Mouse (Mus musculus) liver, embryonic 16.5 days (tissue): ENCODE data around the gene Plxnc1. TPM values are rescaled to one million over a fixed set of nuclear protein-coding genes. Genes with fewer than 3 reads are reported as not detected.
A peak's percentile ranks its signal among the peaks of the same experiment; 100 is the strongest.

ENCODE experiments used
- ATAC-seq: fragments of 200-750 bp; cut with Nextera tagmentation; 2 replicates; pipeline ENCODE4 v1.8.0; 2017; ENCODE audit warnings: low read depth, mild to moderate bottlenecking, moderate number of reproducible peaks, moderate library complexity
- H3K27ac ChIP-seq: fragments of 300-500 bp; sonication (generic); 2 replicates; pipeline ENCODE4 v1.5.1; 2014; ENCODE audit warnings: mild to moderate bottlenecking, low read length
- H3K27me3 ChIP-seq: fragments of 300-500 bp; sonication (generic); 2 replicates; pipeline ENCODE4 v1.6.1; 2014; ENCODE audit warnings: low read depth, low read length, mixed read lengths; ENCODE audit not compliant: control insufficient read depth, insufficient read depth
- H3K36me3 ChIP-seq: fragments of 300-500 bp; sonication (generic); 2 replicates; pipeline ENCODE4 v1.6.1; 2014; ENCODE audit warnings: mild to moderate bottlenecking; ENCODE audit not compliant: control insufficient read depth, insufficient read depth
- H3K4me1 ChIP-seq: fragments of 300-500 bp; sonication (generic); 2 replicates; pipeline ENCODE4 v1.6.1; 2014; ENCODE audit warnings: low read depth, low read length, mixed read lengths; ENCODE audit not compliant: control insufficient read depth
- H3K4me2 ChIP-seq: fragments of 300-500 bp; sonication (generic); 2 replicates; pipeline ENCODE4 v1.6.1; 2014; ENCODE audit warnings: low read depth, low read length, mixed read lengths
- H3K4me3 ChIP-seq: fragments of 300-500 bp; sonication (generic); 2 replicates; pipeline ENCODE4 v1.5.1; 2014; ENCODE audit warnings: low read depth, mild to moderate bottlenecking, low read length
- H3K9ac ChIP-seq: fragments of 300-500 bp; sonication (generic); 2 replicates; pipeline ENCODE4 v1.6.1; 2014; ENCODE audit warnings: low read depth, low read length
- H3K9me3 ChIP-seq: fragments of 300-500 bp; sonication (generic); replicated peaks from 2 replicates; pipeline ENCODE4 v1.6.1; 2016; ENCODE audit warnings: low read length; ENCODE audit not compliant: control insufficient read depth
- WGBS: fragments of 180-500 bp; shearing (Covaris S2); extraction: QIAGEN DNeasy Blood & Tissue Kit; methylation state at CpG from one replicate; pipeline ENCODE4 v1.1.7; 2014; ENCODE audit not compliant: insufficient replicate concordance; 5-methylcytosine and 5-hydroxymethylcytosine counted together
- polyA plus RNA-seq: library from polyadenylated mRNA; unstranded; fragments of >200 nt; fragmentation: Nextera tagmentation; extraction: Ambion mirVana; gene quantifications from 2 replicates; pipeline ENCODE4 v1.2.1, GENCODE M21; 2015

Gene Plxnc1
- polyA plus RNA-seq, 1 experiment from 2014 or later = 1.5 TPM

GRCm38 (mm10) chr10:94860870-94861269 is 83.8 kb downstream of the Plxnc1 start:
- H3K36me3 ChIP-seq = no peaks in the 10 kb centered on the region
- no peak overlapping the region for H3K27ac ChIP-seq
- 90% methylated on average over 4 of the region's 4 CpGs for WGBS
- ATAC-seq = no peak
- no peaks in the 10 kb centered on the region for H3K9me3 ChIP-seq
- H3K9ac ChIP-seq = no peak overlapping the region
- H3K4me3 ChIP-seq = no peak overlapping the region
- peaks cover 11% of the 10 kb centered on the region for H3K4me1 ChIP-seq
- H3K27me3 ChIP-seq = no peaks in the 10 kb centered on the region
- H3K4me2 ChIP-seq = no peak overlapping the region

- Histone ChIP-seq H3K36me3 (no peaks in the 10 kb centered on the region), H3K27ac (0 out of 2 replicates have a peak overlapping the region, but pooled peaks have one; percentile 21), H3K27me3 (no peaks in the 10 kb centered on the region), H3K4me3 (no peak overlapping the region), H3K9me3 (no peaks in the 10 kb centered on the region), H3K4me2 (no peak overlapping the region), H3K4me1 (peaks cover 11% of the 10 kb centered on the region), H3K9ac (no peak overlapping the region)
- WGBS = 22% methylated on average over 6 of the region's 6 CpGs
- peak; percentile 83 for ATAC-seq
Observed at GRCm38 (mm10) chr10:94858277-94859033, 86.2 kb downstream of the Plxnc1 start.

- no peak overlapping the region for H3K4me2 ChIP-seq
- no peak overlapping the region for H3K9ac ChIP-seq
- WGBS = 50% methylated on average over 4 of the region's 4 CpGs
- no peaks in the 10 kb centered on the region for H3K36me3 ChIP-seq
- no peaks in the 10 kb centered on the region for H3K27me3 ChIP-seq
- H3K27ac ChIP-seq = no peak overlapping the region
- no peak for ATAC-seq
- no peak overlapping the region for H3K4me3 ChIP-seq
- no peaks in the 10 kb centered on the region for H3K4me1 ChIP-seq
- no peaks in the 10 kb centered on the region for H3K9me3 ChIP-seq
Observed at GRCm38 (mm10) chr10:94850565-94850964, 94.1 kb downstream of the Plxnc1 start.

- no peak overlapping the region for H3K27ac ChIP-seq
- ATAC-seq = no peak
- 73% methylated on average over 9 of the region's 9 CpGs for WGBS
Observed at GRCm38 (mm10) chr10:94849930-94850329, 94.7 kb downstream of the Plxnc1 start.

GRCm38 (mm10) chr10:94849360-94849759 is 95.3 kb downstream of the Plxnc1 start:
- Histone ChIP-seq H3K4me1 (no peaks in the 10 kb centered on the region), H3K9me3 (no peaks in the 10 kb centered on the region), H3K9ac (no peak overlapping the region), H3K27me3 (no peaks in the 10 kb centered on the region), H3K27ac (no peak overlapping the region), H3K4me3 (no peak overlapping the region), H3K4me2 (no peak overlapping the region), H3K36me3 (no peaks in the 10 kb centered on the region)
- 62% methylated on average over 4 of the region's 4 CpGs for WGBS
- ATAC-seq = no peak

More at GRCm38 (mm10) chr10:94849930-94850329, 94.7 kb downstream of the Plxnc1 start:
- no peaks in the 10 kb centered on the region for H3K9me3 ChIP-seq
- H3K4me1 ChIP-seq = no peaks in the 10 kb centered on the region
- no peak overlapping the region for H3K9ac ChIP-seq
- H3K36me3 ChIP-seq = no peaks in the 10 kb centered on the region
- no peaks in the 10 kb centered on the region for H3K27me3 ChIP-seq
- H3K4me2 ChIP-seq = no peak overlapping the region
- no peak overlapping the region for H3K4me3 ChIP-seq

- H3K9me3 ChIP-seq = no peaks in the 10 kb centered on the region
- no peaks in the 10 kb centered on the region for H3K4me1 ChIP-seq
- ATAC-seq = no peak
- no peak overlapping the region for H3K9ac ChIP-seq
- H3K36me3 ChIP-seq = no peaks in the 10 kb centered on the region
- H3K4me2 ChIP-seq = no peak overlapping the region
- WGBS = 69% methylated on average over 6 of the region's 6 CpGs
- H3K27ac ChIP-seq = no peak overlapping the region
- no peak overlapping the region for H3K4me3 ChIP-seq
- no peaks in the 10 kb centered on the region for H3K27me3 ChIP-seq
Observed at GRCm38 (mm10) chr10:94848344-94848743, 96.3 kb downstream of the Plxnc1 start.

GRCm38 (mm10) chr10:94846501-94847105 is 98.0 kb downstream of the Plxnc1 start:
- no peak overlapping the region for H3K4me2 ChIP-seq
- ATAC-seq = no peak
- no peaks in the 10 kb centered on the region for H3K4me1 ChIP-seq
- no peaks in the 10 kb centered on the region for H3K36me3 ChIP-seq
- H3K27me3 ChIP-seq = no peaks in the 10 kb centered on the region
- H3K9ac ChIP-seq = no peak overlapping the region
- H3K27ac ChIP-seq = no peak overlapping the region
- WGBS = 61% methylated on average over 8 of the region's 8 CpGs
- H3K4me3 ChIP-seq = no peak overlapping the region
- H3K9me3 ChIP-seq = no peaks in the 10 kb centered on the region

- no peak overlapping the region for H3K4me3 ChIP-seq
- no peak for ATAC-seq
- no peaks in the 10 kb centered on the region for H3K4me1 ChIP-seq
- H3K4me2 ChIP-seq = no peak overlapping the region
- H3K27ac ChIP-seq = 0 out of 2 replicates have a peak overlapping the region, but pooled peaks have one; percentile 12
- H3K9ac ChIP-seq = no peak overlapping the region
- WGBS = 56% methylated on average over 6 of the region's 6 CpGs
- no peaks in the 10 kb centered on the region for H3K9me3 ChIP-seq
- H3K27me3 ChIP-seq = no peaks in the 10 kb centered on the region
- no peaks in the 10 kb centered on the region for H3K36me3 ChIP-seq
Observed at GRCm38 (mm10) chr10:94844692-94845091, 99.9 kb downstream of the Plxnc1 start.

GRCm38 (mm10) chr10:94835874-94836273 is 108.8 kb downstream of the Plxnc1 start:
- Histone ChIP-seq H3K9me3 (no peaks in the 10 kb centered on the region), H3K36me3 (no peaks in the 10 kb centered on the region)
- WGBS = 61% methylated on average over 9 of the region's 9 CpGs

More at GRCm38 (mm10) chr10:94835874-94836273, 108.8 kb downstream of the Plxnc1 start:
- H3K9ac ChIP-seq = no peak overlapping the region
- H3K4me2 ChIP-seq = no peak overlapping the region
- no peaks in the 10 kb centered on the region for H3K4me1 ChIP-seq
- no peak overlapping the region for H3K4me3 ChIP-seq
- ATAC-seq = no peak
- H3K27me3 ChIP-seq = no peaks in the 10 kb centered on the region
- no peak overlapping the region for H3K27ac ChIP-seq
